Mouse (Mus musculus) spleen, postnatal 14 days (tissue): Measurements from ENCODE around the gene Phactr3.
A peak's percentile ranks its signal among the peaks of the same experiment; 100 is the strongest.
"Not testable (repeated sequence)": the region's sequence is repeated elsewhere in the genome, so short reads cannot be mapped to it uniquely, and the experiment has no call there.

ENCODE experiments used
- DNase-seq, 2 experiments: peaks; one replicate each; pipeline ENCODE4 v3.0.0; 2021 to 2022; ENCODE audit warnings: low spot score in 2 of 2

Gene Phactr3

DNA sequence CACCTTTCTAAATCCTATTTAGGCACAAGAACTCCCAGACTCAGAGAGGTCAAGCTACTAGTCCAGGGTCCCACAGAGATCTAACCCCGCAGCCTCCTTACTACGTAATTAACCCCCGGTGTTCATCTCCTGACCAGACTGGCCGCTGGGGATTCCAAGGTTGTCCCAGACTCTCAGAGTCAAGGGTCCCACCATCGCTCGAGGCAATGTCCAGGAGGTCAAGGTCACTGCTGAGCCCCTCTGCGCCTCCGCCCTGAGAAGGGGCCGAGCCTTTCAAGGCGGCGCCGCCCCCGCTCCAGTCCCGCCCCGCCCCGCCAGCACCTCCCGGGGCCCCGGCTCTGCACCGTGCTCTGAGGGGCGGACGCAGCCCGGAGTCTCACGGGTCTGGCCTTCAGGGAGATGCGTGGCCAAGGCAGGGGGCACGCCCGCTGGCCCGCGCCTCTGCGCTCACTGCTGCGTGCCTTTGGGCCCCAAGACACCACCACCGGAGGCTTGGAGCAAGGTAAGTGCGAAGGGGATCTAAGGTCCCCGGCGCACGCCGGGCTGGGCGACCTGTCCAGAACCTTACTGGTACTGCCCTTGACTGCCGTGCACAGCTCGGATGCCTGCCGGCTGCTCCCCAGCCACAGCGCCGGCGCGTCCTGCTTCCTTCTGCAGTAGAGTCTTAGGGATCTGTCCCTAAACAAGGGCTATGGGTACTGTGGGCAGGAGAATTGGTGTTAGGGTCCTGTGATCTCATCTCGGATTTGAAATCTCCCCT is at the start of gene Phactr3:
Gene Phactr3 (plus strand): TSS at position 175 of the 760 bp plus-strand sequence.
- DNase-seq: no peak

DNA sequence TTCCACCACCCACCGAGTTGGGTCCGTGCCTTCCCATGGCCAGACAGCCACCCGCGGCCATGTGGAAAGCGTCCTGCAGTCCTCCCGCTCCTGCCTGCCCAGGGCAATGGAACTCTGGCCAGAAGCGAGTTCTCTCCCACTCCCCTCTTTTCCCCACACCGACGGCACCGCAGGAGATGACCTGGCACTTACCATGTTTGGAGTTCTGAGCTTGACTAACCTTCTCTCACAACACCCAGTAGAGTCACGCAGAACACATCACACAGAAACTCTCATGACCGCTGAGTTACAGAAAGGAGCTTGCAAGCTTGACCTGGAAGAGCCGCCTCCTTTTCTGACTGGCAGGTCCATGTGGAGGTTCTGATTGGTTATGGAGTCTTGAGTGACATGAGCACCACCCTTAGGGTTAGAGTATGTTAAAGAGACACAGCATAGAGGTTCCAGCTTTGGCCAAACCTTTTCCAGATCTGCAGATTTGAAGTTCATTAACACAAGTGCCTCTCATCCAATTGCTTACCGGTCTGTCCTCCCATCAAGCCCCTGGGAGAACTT is 40.5 kb upstream of the Phactr3 start, which contains the start of gene Zfp931:
Gene Zfp931 (minus strand): TSS at position 311 of the 552 bp plus-strand sequence.
- not testable (repeated sequence) for DNase-seq

DNA sequence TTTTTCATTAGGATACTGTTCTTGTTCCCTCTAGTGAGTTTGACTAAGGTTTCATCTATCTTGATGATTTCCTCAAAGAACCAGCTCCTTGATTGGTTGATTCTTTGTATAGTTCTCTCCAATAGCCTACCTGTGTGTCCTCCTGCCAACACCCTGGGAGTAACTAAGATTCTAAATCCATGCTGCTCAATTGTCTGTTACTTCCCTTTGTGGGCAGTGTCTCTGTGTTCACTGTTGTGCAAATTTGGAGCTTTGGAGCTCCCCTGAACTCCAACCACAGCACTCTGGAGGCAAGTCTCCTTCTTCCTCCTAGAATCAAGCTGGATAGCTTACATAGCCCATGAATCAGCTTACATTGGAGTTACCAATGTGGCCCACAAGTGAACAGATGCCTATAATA is 29.2 kb upstream of the Phactr3 start:
- DNase-seq: no peak

DNA sequence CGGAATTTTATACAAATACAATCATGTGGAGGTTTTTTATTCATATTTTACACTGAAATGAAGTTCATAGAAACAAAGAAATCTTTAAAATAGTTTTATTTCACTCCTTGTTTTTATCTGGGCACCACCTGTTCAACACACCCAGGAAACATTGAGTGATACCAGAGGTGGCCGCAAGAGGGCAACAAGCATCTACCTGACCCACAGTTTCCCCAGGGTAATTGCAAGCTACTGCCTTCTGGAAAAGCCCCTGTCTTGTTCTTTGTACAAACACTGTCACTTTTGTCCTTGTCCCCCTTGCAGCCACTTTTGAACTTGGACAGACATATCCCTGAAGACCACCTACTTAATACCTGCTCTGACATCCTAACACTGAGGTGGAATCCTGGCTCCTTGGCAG is 20.8 kb upstream of the Phactr3 start:
- DNase-seq: peak in 1 of 2 experiments; percentile 14

DNA sequence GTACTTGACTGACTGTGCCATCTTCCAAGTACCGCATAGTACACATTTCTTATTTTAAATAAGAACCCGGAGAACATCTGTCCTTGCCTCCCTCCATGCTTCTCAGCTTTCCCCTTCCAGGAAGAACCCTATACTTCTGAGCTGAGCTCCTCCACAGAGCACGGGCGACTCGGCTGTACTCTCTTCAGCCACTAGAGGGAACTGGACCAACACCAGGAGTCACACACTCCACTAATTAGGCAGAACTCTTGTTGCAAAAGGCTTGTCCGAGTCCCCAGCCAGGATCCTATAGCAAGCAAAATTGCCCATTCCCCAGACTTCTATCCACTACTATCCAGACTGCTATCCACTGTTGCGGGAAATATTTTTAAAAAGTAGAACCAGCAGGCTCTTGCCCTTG is 16.8 kb upstream of the Phactr3 start:
- no peak for DNase-seq

DNA sequence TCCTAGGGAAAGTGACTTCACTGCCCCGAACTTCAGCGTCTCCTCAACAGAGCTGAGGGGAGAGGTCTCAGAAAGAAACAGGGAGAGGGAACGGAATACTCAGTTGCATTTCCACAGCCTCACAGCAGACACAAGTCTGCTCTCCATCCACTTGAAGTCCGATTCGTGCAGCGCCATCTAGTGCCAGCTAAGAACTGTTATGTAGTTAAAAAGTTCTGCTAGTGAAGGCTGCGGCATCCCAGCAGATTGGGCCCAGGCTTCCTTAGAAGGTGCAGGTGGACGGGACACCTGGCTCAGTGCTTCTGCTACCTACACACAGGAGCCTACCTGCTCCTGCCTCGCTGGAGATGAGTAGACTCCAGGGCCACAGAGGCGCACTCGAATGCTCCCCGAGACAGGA is 829 bp upstream of the Phactr3 start:
- DNase-seq: no peak

GRCm38 (mm10) chr2:178119561-178120355 is 983 bp downstream of the Phactr3 start:
- DNase-seq: no peak

DNA sequence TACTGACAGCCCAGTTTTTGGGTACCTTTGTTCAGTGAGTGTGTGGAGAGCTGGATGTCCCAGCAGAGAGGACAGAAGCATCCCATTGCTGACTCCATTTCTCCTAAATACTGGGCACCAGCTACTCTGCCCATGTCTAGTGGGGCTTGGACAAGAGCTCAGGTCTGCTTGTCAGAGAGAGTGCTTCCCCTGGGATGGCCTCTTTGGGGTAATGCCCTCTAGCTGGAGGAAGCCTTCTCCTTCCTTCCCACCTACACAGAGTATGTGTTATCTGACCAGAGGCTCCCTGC is 1.5 kb downstream of the Phactr3 start:
- no peak for DNase-seq

- DNase-seq: no peak
These were observed 2.0 kb downstream of the Phactr3 start for GRCm38 (mm10) chr2:178120651-178121374.

- DNase-seq: no peak
These were observed 2.6 kb downstream of the Phactr3 start for GRCm38 (mm10) chr2:178121375-178121688.

GRCm38 (mm10) chr2:178121946-178122665 is 3.3 kb downstream of the Phactr3 start:
- DNase-seq: no peak

DNA sequence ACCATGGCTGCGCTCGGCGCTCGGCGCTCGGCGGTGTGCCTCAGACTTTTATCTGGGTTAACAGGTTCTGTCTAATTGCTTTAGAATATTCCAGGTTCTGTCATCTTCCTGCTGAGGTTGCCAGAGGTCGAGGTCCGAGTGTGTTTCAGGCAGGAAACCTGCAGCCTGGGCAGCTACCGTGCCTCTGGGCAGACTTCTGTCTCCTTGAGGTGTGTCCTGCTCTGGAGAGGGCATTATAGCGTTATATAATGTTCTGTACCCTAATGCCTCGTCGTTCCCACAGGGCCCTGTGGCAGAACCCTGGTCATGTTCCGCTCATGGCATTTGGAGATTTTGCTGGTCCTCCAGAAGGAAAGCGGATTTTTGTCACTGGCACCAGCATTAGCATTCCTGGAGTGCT is 4.7 kb downstream of the Phactr3 start:
- no peak for DNase-seq

DNA sequence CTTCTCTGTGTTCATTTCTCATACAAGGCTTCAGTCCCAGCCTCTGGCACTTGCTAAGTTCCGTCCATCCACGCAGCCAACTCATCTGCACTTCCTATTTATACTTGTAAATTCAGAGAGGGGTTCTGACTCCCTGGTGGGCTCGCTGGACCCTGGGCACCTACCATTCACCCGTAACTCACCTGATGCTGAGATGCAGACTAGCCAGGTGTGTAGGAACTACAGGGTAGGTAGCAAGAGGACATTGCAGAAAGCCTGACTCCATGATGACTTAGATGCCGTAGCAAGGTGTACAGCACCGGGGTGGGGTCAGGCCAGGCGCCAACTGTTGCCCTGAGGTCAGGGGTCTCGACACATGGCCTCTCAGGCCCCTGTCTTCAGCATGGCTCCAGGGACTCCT is 6.7 kb downstream of the Phactr3 start:
- DNase-seq: peak in 1 of 2 experiments; percentile 5

- peak in 1 of 2 experiments; percentile 4 for DNase-seq
These were observed 7.5 kb downstream of the Phactr3 start for GRCm38 (mm10) chr2:178126041-178126820.

- DNase-seq: peak in 1 of 2 experiments; percentile 4
These were observed 9.8 kb downstream of the Phactr3 start for GRCm38 (mm10) chr2:178128594-178128993.

DNA sequence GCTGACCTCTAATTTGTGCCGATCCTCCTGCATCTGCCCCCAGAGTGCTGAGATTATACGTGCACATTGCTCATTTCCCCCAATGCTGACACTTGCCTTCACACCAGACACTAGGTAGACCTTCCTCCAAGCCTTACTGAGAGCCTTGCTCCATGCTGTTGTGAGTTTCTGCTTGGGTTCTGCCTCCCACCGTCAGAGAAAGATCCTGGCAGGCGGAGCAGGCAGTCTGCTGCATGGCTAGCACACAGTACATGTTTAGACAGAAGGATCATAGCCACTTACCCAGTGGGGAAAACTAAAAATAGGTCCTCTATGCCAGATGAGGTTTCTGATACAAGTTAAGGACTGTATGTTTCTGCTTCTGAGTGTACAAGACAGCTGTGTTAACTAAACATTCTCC is 10.4 kb downstream of the Phactr3 start:
- DNase-seq: peak in 1 of 2 experiments; percentile 4

GRCm38 (mm10) chr2:178129676-178130075 is 10.9 kb downstream of the Phactr3 start:
- DNase-seq: peak in 1 of 2 experiments; percentile 3

GRCm38 (mm10) chr2:178130536-178130935 is 11.8 kb downstream of the Phactr3 start:
- no peak for DNase-seq

GRCm38 (mm10) chr2:178131011-178131410 is 12.2 kb downstream of the Phactr3 start:
- DNase-seq: no peak

- DNase-seq: no peak
These were observed 13.0 kb downstream of the Phactr3 start for GRCm38 (mm10) chr2:178131606-178132365.
